Mouse (Mus musculus) C2C12 (cell line): ENCODE results near the gene B4galt3.

Source experiments
- CEBPB ChIP-seq: IDR thresholded peaks from one replicate; pipeline ENCODE4 v1.6.1; 2011; ENCODE audit warnings: low read depth, mild to moderate bottlenecking, control low read depth, moderate library complexity
- CTCF ChIP-seq: IDR thresholded peaks from one replicate; pipeline ENCODE4 v1.5.1; 2011; ENCODE audit not compliant: control insufficient read depth, insufficient read depth, insufficient read length
- MAX ChIP-seq: IDR thresholded peaks from one replicate; pipeline ENCODE4 v1.6.1; 2011; ENCODE audit warnings: mild to moderate bottlenecking, control low read depth
- MYOD1 ChIP-seq: IDR thresholded peaks from one replicate; pipeline ENCODE4 v1.6.1; 2011; ENCODE audit warnings: low read depth; ENCODE audit not compliant: control insufficient read depth, insufficient read length
- MYOG ChIP-seq: IDR thresholded peaks from one replicate; pipeline ENCODE4 v1.6.1; 2011; ENCODE audit not compliant: control insufficient read depth, insufficient read length; ENCODE audit errors: extremely low read depth
- USF1 ChIP-seq: IDR thresholded peaks from one replicate; pipeline ENCODE4 v1.6.1; 2011; ENCODE audit warnings: low read depth, mild to moderate bottlenecking, control low read depth, moderate library complexity

GRCm38 (mm10) chr1:171279012-171279705 lies 9.0 kb downstream of the B4galt3 start:
- TF ChIP-seq MAX (no peak), CTCF (no peak), MYOD1 (no peak), USF1 (no peak), CEBPB (no peak), MYOG (no peak)
